Mouse (Mus musculus) hindbrain, postnatal 0 days (tissue): Measurements from ENCODE around the gene Ttyh2. TPM values are rescaled to one million over a fixed set of nuclear protein-coding genes. Genes with fewer than 3 reads are reported as not detected.
A peak's percentile ranks its signal among the peaks of the same experiment; 100 is the strongest.

Source experiments
- ATAC-seq: fragments of 200-750 bp; cut with Nextera tagmentation; 2 replicates; pipeline ENCODE4 v1.8.0; 2017; ENCODE audit warnings: mild to moderate bottlenecking, moderate TSS enrichment, moderate library complexity
- DNase-seq: peaks from one replicate; pipeline ENCODE4 v3.0.0-alpha.2; 2015; ENCODE audit warnings: low spot score
- H3K27ac ChIP-seq: fragments of 300-500 bp; sonication (generic); 2 replicates; pipeline ENCODE4 v1.5.1; 2014; ENCODE audit warnings: mild to moderate bottlenecking
- H3K27me3 ChIP-seq: fragments of 300-500 bp; sonication (generic); 2 replicates; pipeline ENCODE4 v1.6.1; 2014; ENCODE audit warnings: low read length, mixed read lengths; ENCODE audit not compliant: insufficient read depth
- H3K36me3 ChIP-seq: fragments of 300-500 bp; sonication (generic); 2 replicates; pipeline ENCODE4 v1.6.1; 2014; ENCODE audit warnings: low read length, mixed read lengths; ENCODE audit not compliant: insufficient read depth
- H3K4me1 ChIP-seq: fragments of 300-500 bp; sonication (generic); 2 replicates; pipeline ENCODE4 v1.6.1; 2014; ENCODE audit warnings: antibody characterized with exemption, low read length, mixed read lengths; ENCODE audit not compliant: insufficient read depth
- H3K4me2 ChIP-seq: fragments of 300-500 bp; sonication (generic); 2 replicates; pipeline ENCODE4 v1.6.1; 2014; ENCODE audit warnings: low read depth, mild to moderate bottlenecking, low read length, moderate library complexity, mixed read lengths
- H3K4me3 ChIP-seq: fragments of 300-500 bp; sonication (generic); 2 replicates; pipeline ENCODE4 v1.5.1; 2014; ENCODE audit warnings: low read length
- H3K9ac ChIP-seq: fragments of 300-500 bp; sonication (generic); replicated peaks from 2 replicates; pipeline ENCODE4 v1.6.1; 2014; ENCODE audit warnings: mild to moderate bottlenecking, low read length, moderate library complexity, mixed read lengths
- H3K9me3 ChIP-seq: fragments of 300-500 bp; sonication (generic); 2 replicates; pipeline ENCODE4 v1.6.1; 2016; ENCODE audit warnings: low read length, mixed read lengths
- CTCF ChIP-seq: IDR thresholded peaks from 2 replicates; pipeline ENCODE4 v1.5.1; 2016; ENCODE audit warnings: antibody characterized with exemption, control low read depth, low read depth
- WGBS: fragments of 180-500 bp; shearing (Covaris S2); extraction: QIAGEN DNeasy Blood & Tissue Kit; methylation state at CpG from one replicate; pipeline ENCODE4 v1.1.7; 2014; 5-methylcytosine and 5-hydroxymethylcytosine counted together
- polyA plus RNA-seq: library from polyadenylated mRNA; unstranded; fragments of >200 nt; fragmentation: Nextera tagmentation; extraction: Ambion mirVana; gene quantifications from 2 replicates; pipeline ENCODE4 v1.2.1, GENCODE M21; 2015
- total RNA-seq: library from RNA; depleted of rRNA; stranded (reverse); fragments of >200 nt; gene quantifications from 2 replicates; pipeline ENCODE4 v1.2.3, GENCODE M21; 2014

The Ttyh2 gene
- total and polyA plus RNA-seq, 2 experiments from 2014 or later: 38.6 to 75.8 TPM

DNA sequence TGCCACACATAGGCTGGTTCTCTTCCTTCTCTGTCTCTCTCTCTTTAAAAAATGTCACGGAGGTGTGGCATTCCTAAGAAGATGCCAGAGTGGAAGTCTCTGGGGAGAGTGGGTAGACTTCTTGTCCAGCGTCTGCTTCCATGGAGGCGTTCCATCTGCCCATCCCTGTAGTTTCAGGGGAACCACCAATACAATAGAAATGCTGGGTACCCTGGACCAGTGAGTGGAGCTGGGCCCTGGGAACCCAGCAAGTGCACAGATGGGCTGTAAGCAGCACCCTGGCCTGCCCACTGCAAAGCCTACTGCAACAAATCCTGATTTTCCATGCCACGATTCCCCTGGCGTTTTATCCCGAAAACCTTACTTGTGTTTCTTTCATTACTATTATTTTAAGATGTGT is 39.3 kb downstream of the Ttyh2 start:
- H3K9ac ChIP-seq: no peak overlapping the region
- no peak overlapping the region for H3K4me2 ChIP-seq
- DNase-seq: peak; percentile 41
- H3K27me3 ChIP-seq: no peaks in the 10 kb centered on the region
- H3K36me3 ChIP-seq: peaks cover 4% of the 10 kb centered on the region; the same call in 1 of the 2 replicates
- no peak for ATAC-seq
- 68% methylated on average over 6 of the region's 6 CpGs for WGBS
- H3K9me3 ChIP-seq: no peaks in the 10 kb centered on the region
- H3K4me1 ChIP-seq: no peaks in the 10 kb centered on the region
- TF ChIP-seq CTCF: no peak
- no peak overlapping the region for H3K27ac ChIP-seq
- H3K4me3 ChIP-seq: no peak overlapping the region

GRCm38 (mm10) chr11:114715531-114715930 is 40.3 kb downstream of the Ttyh2 start:
- DNase-seq (no peak), ATAC-seq (no peak)
- Histone ChIP-seq H3K9me3 (no peaks in the 10 kb centered on the region), H3K4me2 (no peak overlapping the region), H3K4me3 (no peak overlapping the region), H3K27ac (no peak overlapping the region), H3K4me1 (no peaks in the 10 kb centered on the region), H3K9ac (no peak overlapping the region), H3K27me3 (no peaks in the 10 kb centered on the region), H3K36me3 (no peaks in the 10 kb centered on the region)
- WGBS: 60% methylated on average over 7 of the region's 7 CpGs
- TF ChIP-seq CTCF: no peak

DNA sequence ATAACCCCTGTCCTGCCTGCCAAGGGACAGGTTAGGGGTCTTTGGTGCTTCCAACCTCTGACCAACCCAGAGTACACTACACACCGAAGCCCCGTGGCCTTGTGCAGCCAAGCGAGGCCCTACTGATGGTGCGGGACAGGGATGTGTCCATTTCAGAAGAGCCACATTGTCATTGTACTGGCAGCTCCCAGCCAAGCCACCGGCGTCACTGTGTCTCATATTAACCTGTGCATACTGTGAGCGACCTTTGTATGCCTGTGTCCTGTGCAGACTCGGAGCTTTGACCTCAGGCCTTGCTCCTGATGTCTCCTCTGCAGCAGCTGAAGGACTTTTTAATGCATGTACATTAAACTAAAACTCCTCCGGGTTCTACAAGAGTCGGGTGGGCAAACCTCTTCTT is 45.3 kb downstream of the Ttyh2 start:
- DNase-seq (no peak), ATAC-seq (no peak)
- Histone ChIP-seq H3K27me3 (no peaks in the 10 kb centered on the region), H3K36me3 (no peaks in the 10 kb centered on the region), H3K27ac (no peak overlapping the region), H3K9ac (no peak overlapping the region), H3K4me2 (no peak overlapping the region), H3K4me3 (no peak overlapping the region), H3K9me3 (no peaks in the 10 kb centered on the region), H3K4me1 (no peaks in the 10 kb centered on the region)
- 90% methylated on average over 10 of the region's 10 CpGs for WGBS
- no peak for TF ChIP-seq CTCF

DNA sequence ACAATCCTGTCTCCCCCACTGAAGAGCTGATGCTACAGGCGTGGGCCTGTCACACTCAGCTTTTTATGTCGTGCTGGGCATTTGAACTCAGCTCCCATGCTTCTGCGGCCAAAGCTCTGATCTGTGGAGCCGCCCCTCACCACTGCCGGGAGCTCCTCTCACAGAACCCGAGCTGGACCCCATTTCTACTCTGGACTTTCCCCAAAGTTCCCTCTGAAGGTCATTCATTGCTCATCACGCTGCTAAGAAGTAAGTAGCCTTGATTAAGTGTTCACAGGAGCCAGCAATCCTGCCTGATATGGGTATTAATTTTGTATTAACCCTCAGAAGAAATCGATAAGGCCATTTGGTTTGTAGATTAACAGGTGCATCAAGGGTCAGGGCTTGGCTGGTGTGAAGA is 47.2 kb downstream of the Ttyh2 start:
- no peak for ATAC-seq
- no peak for DNase-seq
- no peak overlapping the region for H3K27ac ChIP-seq
- no peak for TF ChIP-seq CTCF
- no peaks in the 10 kb centered on the region for H3K27me3 ChIP-seq
- H3K4me1 ChIP-seq: 0 out of 2 replicates have a peak, but pooled peaks cover 5% of the 10 kb centered on the region
- no peak overlapping the region for H3K4me3 ChIP-seq
- no peak overlapping the region for H3K9ac ChIP-seq
- no peak overlapping the region for H3K4me2 ChIP-seq
- no peaks in the 10 kb centered on the region for H3K36me3 ChIP-seq
- H3K9me3 ChIP-seq: no peaks in the 10 kb centered on the region
- 84% methylated on average over 8 of the region's 8 CpGs for WGBS

- TF ChIP-seq CTCF: no peak
- no peaks in the 10 kb centered on the region for H3K36me3 ChIP-seq
- no peaks in the 10 kb centered on the region for H3K27me3 ChIP-seq
- H3K4me3 ChIP-seq: no peak overlapping the region
- no peak for ATAC-seq
- no peaks in the 10 kb centered on the region for H3K9me3 ChIP-seq
- H3K4me2 ChIP-seq: no peak overlapping the region
- 0 out of 2 replicates have a peak, but pooled peaks cover 10% of the 10 kb centered on the region for H3K4me1 ChIP-seq
- no peak overlapping the region for H3K27ac ChIP-seq
- no peak overlapping the region for H3K9ac ChIP-seq
- 74% methylated on average over 13 of the region's 13 CpGs for WGBS
- DNase-seq: no peak
Observed at GRCm38 (mm10) chr11:114723030-114723429, 47.8 kb downstream of the Ttyh2 start.

- Histone ChIP-seq H3K4me3 (no peak overlapping the region), H3K4me1 (0 out of 2 replicates have a peak, but pooled peaks cover 10% of the 10 kb centered on the region), H3K4me2 (no peak overlapping the region), H3K27ac (no peak overlapping the region), H3K27me3 (no peaks in the 10 kb centered on the region), H3K9ac (no peak overlapping the region), H3K9me3 (no peaks in the 10 kb centered on the region), H3K36me3 (no peaks in the 10 kb centered on the region)
- no peak for ATAC-seq
- WGBS: 48% methylated on average over 11 of the region's 11 CpGs
- TF ChIP-seq CTCF: no peak
- DNase-seq: peak; percentile 50
Observed at GRCm38 (mm10) chr11:114724787-114725590, 49.8 kb downstream of the Ttyh2 start.
